Mouse (Mus musculus): ENCODE results near the gene Fbxl14. TPM values are rescaled to one million over a fixed set of nuclear protein-coding genes. Genes with fewer than 3 reads are reported as not detected.

Gene Fbxl14
- total RNA-seq, 1 experiment = 44.1 TPM

DNA sequence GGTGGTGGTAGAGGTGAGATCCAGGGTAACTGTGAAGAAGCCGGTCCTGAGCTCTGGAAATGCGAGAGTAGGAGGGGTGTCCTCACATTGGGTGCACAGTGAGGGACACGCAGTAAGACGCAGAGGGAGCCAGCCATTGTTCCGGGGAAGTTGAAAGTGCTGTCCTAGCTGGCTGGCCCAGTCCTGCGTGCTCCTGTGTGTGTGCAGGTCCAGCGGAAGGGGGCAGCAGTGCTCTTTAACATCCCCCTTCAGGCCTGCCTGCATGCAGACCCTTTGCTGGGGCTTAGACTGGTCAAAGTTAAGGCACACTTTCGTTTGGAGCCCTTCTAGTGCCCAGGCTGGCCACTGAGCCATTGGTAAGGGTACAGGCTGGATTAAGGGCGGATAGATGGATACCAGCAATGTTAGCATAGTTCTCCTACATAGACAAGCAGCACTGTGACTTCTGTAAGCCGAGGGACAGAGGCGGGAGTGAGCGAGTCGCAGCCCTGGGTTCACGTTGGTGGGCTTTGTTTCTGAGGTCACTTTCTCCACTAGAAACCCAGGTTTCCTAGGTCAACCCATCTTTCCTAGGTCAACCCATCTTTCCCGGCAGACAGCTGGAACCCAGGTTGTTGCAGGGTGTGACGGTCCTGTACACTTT lies 3.6 kb downstream of the Fbxl14 start:
- H3K27ac ChIP-seq (ENCODE audit: insufficient read depth, low read depth, low read length, poor library complexity, severe bottlenecking) = no peak overlapping the region
- TF ChIP-seq MAFK (IDR thresholded peaks at IDR 0.05; ENCODE audit: insufficient read depth, low read depth, low read length) = no peak
- TF ChIP-seq HCFC1 (IDR thresholded peaks at IDR 0.05; ENCODE audit: borderline replicate concordance, insufficient read depth, low read length) = no peak
- no peak for TF ChIP-seq CHD2 (IDR thresholded peaks at IDR 0.05; ENCODE audit: low read depth, low read length)
- no peak for TF ChIP-seq ZC3H11A (IDR thresholded peaks at IDR 0.05; ENCODE audit: borderline replicate concordance, low read depth, low read length)
- TF ChIP-seq ZNF384 (IDR thresholded peaks at IDR 0.05; ENCODE audit: low read depth, low read length) = no peak; the same call in 1 of the 2 replicates
- DNase-seq (ENCODE audit: low read depth, low spot score) = no peak
- peaks cover 4 to 5% of the 10 kb centered on the region in 2 experiments; a peak in 2 of 4 replicates for H3K4me1 ChIP-seq (ENCODE audit: control insufficient read depth in 2 of 2, insufficient read depth in 2 of 2, low read length in 2 of 2, poor library complexity in 1 of 2)
- no peaks in the 10 kb centered on the region for H3K9me3 ChIP-seq (ENCODE audit: control insufficient read depth, insufficient read depth, low read depth, low read length)
- in situ Hi-C loops (cut with MboI; ENCODE audit: low sequenced_read_pairs in 2 of 2, unreplicated experiment in 2 of 2) = loop anchor here (10.0 to 25.0 kb wide), 3 partner anchors 429 to 712 kb away; partner anchors contain the start of gene Rad52 (in 2 of the 2)
- H3K9ac ChIP-seq (ENCODE audit: insufficient read depth, low read depth, low read length, poor library complexity, severe bottlenecking) = no peak overlapping the region
- peaks cover 13% of the 10 kb centered on the region for H3K36me3 ChIP-seq (ENCODE audit: control insufficient read depth, insufficient read depth, low read length, poor library complexity, severe bottlenecking)
- H3K4me3 ChIP-seq (ENCODE audit: insufficient read depth in 1 of 2, low read depth in 1 of 2, low read length in 2 of 2, poor library complexity in 1 of 2, severe bottlenecking in 1 of 2) = peak overlapping the region in 1 of 2 experiments; percentile 45; a peak in 2 of 4 replicates

DNA sequence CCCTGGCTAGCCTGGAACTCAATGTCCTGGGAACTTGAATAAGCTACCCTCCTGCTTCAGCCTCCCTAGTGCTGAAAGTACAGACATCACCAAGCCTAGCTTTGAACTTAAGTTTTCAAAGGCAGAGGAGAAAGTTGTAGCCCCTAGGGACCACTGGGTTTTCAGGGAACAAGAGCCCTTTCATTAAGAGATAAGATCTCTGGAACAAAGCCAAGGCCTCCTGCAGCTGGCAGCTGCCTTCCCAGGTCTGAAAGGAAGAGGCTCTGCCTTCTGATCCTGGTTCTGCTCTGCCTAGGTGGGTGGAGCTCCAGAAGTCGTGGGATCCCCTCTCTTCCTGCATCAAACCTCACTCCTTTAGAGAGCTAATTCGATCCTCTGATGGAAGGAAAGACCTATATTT lies 6.0 kb downstream of the Fbxl14 start:
- no peak overlapping the region for H3K27ac ChIP-seq (ENCODE audit: insufficient read depth, low read depth, low read length, poor library complexity, severe bottlenecking)
- H3K4me3 ChIP-seq (ENCODE audit: insufficient read depth in 1 of 2, low read depth in 1 of 2, low read length in 2 of 2, poor library complexity in 1 of 2, severe bottlenecking in 1 of 2) = no peak overlapping the region

DNA sequence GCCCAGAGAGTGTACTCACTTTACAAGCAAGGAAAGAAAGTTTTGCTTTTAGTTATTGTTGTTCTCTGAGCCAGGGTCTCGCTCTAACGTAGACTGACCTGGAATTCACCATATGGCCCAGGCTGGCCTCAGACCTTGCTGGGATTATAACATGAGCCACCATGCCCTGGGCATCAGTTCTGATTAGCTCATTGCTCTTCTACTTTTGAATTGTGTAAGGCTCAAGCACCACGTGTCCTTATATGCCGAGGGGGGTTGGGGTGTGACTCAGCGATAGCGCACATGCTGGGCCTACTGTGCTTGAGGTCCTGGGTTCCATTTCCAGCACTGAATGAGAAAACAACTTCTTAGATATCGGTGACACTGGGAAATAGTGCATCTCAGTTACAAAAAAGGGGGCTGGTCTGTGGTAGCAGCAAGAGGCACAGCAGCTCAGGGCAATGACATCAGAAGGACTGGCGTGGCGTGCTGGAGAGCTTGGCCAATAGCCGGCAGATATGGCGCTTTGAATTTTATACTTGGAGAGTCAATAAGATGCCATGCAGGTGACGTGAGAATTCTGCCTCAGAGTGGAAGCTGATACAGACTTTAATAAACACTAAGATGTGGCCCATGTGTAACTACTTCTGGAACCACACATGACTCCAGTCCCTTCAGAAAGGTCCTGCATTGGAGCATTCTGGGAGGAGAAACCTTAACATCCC lies 7.1 kb downstream of the Fbxl14 start:
- in situ Hi-C loops (cut with MboI; ENCODE audit: low sequenced_read_pairs in 2 of 2, unreplicated experiment in 2 of 2) = loop anchor here (10.0 to 25.0 kb wide), 3 partner anchors 426 to 708 kb away; partner anchors contain the start of gene Rad52 (in 2 of the 2)
- TF ChIP-seq HCFC1 (IDR thresholded peaks at IDR 0.05; ENCODE audit: borderline replicate concordance, insufficient read depth, low read length) = no peak
- no peak for TF ChIP-seq ZC3H11A (IDR thresholded peaks at IDR 0.05; ENCODE audit: borderline replicate concordance, low read depth, low read length)
- no peak for TF ChIP-seq CHD2 (IDR thresholded peaks at IDR 0.05; ENCODE audit: low read depth, low read length)
- no peak for TF ChIP-seq ZNF384 (IDR thresholded peaks at IDR 0.05; ENCODE audit: low read depth, low read length)
- no peak for TF ChIP-seq MAFK (IDR thresholded peaks at IDR 0.05; ENCODE audit: insufficient read depth, low read depth, low read length)
- no peak for DNase-seq (ENCODE audit: low read depth, low spot score)
- Histone ChIP-seq H3K9ac (ENCODE audit: insufficient read depth, low read depth, low read length, poor library complexity, severe bottlenecking) (no peak overlapping the region), H3K4me1 (ENCODE audit: control insufficient read depth in 2 of 2, insufficient read depth in 2 of 2, low read length in 2 of 2, poor library complexity in 1 of 2) (peaks cover 2 to 4% of the 10 kb centered on the region in 2 experiments; a peak in 2 of 4 replicates), H3K36me3 (ENCODE audit: control insufficient read depth, insufficient read depth, low read length, poor library complexity, severe bottlenecking) (peaks cover 2% of the 10 kb centered on the region; the same call in 1 of the 2 replicates), H3K27ac (ENCODE audit: insufficient read depth, low read depth, low read length, poor library complexity, severe bottlenecking) (no peak overlapping the region), H3K9me3 (ENCODE audit: control insufficient read depth, insufficient read depth, low read depth, low read length) (no peaks in the 10 kb centered on the region), H3K4me3 (ENCODE audit: insufficient read depth in 1 of 2, low read depth in 1 of 2, low read length in 2 of 2, poor library complexity in 1 of 2, severe bottlenecking in 1 of 2) (no peak overlapping the region)

More for the DNA sequence above, 6.0 kb downstream of the Fbxl14 start:
- TF ChIP-seq CHD2 (IDR thresholded peaks at IDR 0.05; ENCODE audit: low read depth, low read length) (no peak), ZC3H11A (IDR thresholded peaks at IDR 0.05; ENCODE audit: borderline replicate concordance, low read depth, low read length) (no peak), ZNF384 (IDR thresholded peaks at IDR 0.05; ENCODE audit: low read depth, low read length) (no peak), MAFK (IDR thresholded peaks at IDR 0.05; ENCODE audit: insufficient read depth, low read depth, low read length) (no peak), HCFC1 (IDR thresholded peaks at IDR 0.05; ENCODE audit: borderline replicate concordance, insufficient read depth, low read length) (no peak)
- in situ Hi-C loops (cut with MboI; ENCODE audit: low sequenced_read_pairs in 2 of 2, unreplicated experiment in 2 of 2) = loop anchor here (10.0 to 25.0 kb wide), 3 partner anchors 427 to 709 kb away; partner anchors contain the start of gene Rad52 (in 2 of the 2)
- Histone ChIP-seq H3K9ac (ENCODE audit: insufficient read depth, low read depth, low read length, poor library complexity, severe bottlenecking) (no peak overlapping the region), H3K4me1 (ENCODE audit: control insufficient read depth in 2 of 2, insufficient read depth in 2 of 2, low read length in 2 of 2, poor library complexity in 1 of 2) (peaks cover 2 to 4% of the 10 kb centered on the region in 2 experiments; a peak in 2 of 4 replicates), H3K36me3 (ENCODE audit: control insufficient read depth, insufficient read depth, low read length, poor library complexity, severe bottlenecking) (peaks cover 11% of the 10 kb centered on the region), H3K9me3 (ENCODE audit: control insufficient read depth, insufficient read depth, low read depth, low read length) (no peaks in the 10 kb centered on the region)
- DNase-seq (ENCODE audit: low read depth, low spot score) = no peak

DNA sequence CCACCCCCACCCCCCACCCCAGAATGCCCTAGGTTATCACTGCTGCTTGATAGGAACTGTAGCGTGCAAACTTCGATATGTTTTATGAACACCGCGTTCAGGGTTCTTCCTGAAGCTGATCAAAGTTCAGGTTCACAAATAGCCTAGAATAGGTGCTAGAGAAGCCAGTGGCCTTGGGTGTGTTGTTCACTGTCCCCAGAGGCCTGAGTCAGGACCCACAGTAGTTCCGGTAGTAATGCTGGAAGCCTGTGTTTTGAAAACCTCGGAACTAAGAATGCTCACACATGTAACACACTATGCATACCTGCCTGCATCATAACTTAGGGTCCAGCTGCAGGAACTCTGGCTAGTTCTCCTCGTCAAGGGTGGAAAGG lies 7.6 kb downstream of the Fbxl14 start:
- Histone ChIP-seq H3K27ac (ENCODE audit: insufficient read depth, low read depth, low read length, poor library complexity, severe bottlenecking) (no peak overlapping the region), H3K36me3 (ENCODE audit: control insufficient read depth, insufficient read depth, low read length, poor library complexity, severe bottlenecking) (peaks cover 2% of the 10 kb centered on the region; the same call in 1 of the 2 replicates), H3K9me3 (ENCODE audit: control insufficient read depth, insufficient read depth, low read depth, low read length) (no peaks in the 10 kb centered on the region), H3K9ac (ENCODE audit: insufficient read depth, low read depth, low read length, poor library complexity, severe bottlenecking) (no peak overlapping the region), H3K4me1 (ENCODE audit: control insufficient read depth in 2 of 2, insufficient read depth in 2 of 2, low read length in 2 of 2, poor library complexity in 1 of 2) (peaks cover 2 to 4% of the 10 kb centered on the region in 2 experiments; a peak in 2 of 4 replicates), H3K4me3 (ENCODE audit: insufficient read depth in 1 of 2, low read depth in 1 of 2, low read length in 2 of 2, poor library complexity in 1 of 2, severe bottlenecking in 1 of 2) (no peak overlapping the region)
- TF ChIP-seq ZC3H11A (IDR thresholded peaks at IDR 0.05; ENCODE audit: borderline replicate concordance, low read depth, low read length) (no peak), HCFC1 (IDR thresholded peaks at IDR 0.05; ENCODE audit: borderline replicate concordance, insufficient read depth, low read length) (no peak)
- no peak for DNase-seq (ENCODE audit: low read depth, low spot score)
- in situ Hi-C loops (cut with MboI; ENCODE audit: low sequenced_read_pairs in 2 of 2, unreplicated experiment in 2 of 2) = loop anchor here (10.0 to 25.0 kb wide), 3 partner anchors 425 to 708 kb away; partner anchors contain the start of gene Rad52 (in 2 of the 2)
